Mouse (Mus musculus) neural tube, embryonic 11.5 days (tissue): ENCODE data around the gene Mettl8. TPM values are rescaled to one million over a fixed set of nuclear protein-coding genes. Genes with fewer than 3 reads are reported as not detected.

Experiments
- ATAC-seq: fragments of 200-750 bp; cut with Nextera tagmentation; 2 replicates; pipeline ENCODE4 v1.8.0; 2017; ENCODE audit warnings: moderate number of reproducible peaks, mild to moderate bottlenecking, moderate TSS enrichment, moderate library complexity; ENCODE audit not compliant: insufficient read depth, low FRiP score, low TSS enrichment
- DNase-seq: peaks from one replicate; pipeline ENCODE4 v3.0.0-alpha.2; 2015; ENCODE audit warnings: low spot score
- H3K27ac ChIP-seq: fragments of 300-500 bp; sonication (generic); 2 replicates; pipeline ENCODE4 v1.5.1; 2014; ENCODE audit warnings: low read depth, mild to moderate bottlenecking, low read length
- H3K27me3 ChIP-seq: fragments of 300-500 bp; sonication (generic); 2 replicates; pipeline ENCODE4 v1.6.1; 2014; ENCODE audit warnings: mild to moderate bottlenecking, low read length, mixed read lengths; ENCODE audit not compliant: control insufficient read depth, insufficient read depth
- H3K36me3 ChIP-seq: fragments of 300-500 bp; sonication (generic); 2 replicates; pipeline ENCODE4 v1.6.1; 2014; ENCODE audit warnings: mild to moderate bottlenecking, low read length, moderate library complexity, mixed read lengths; ENCODE audit not compliant: control insufficient read depth, insufficient read depth
- H3K4me1 ChIP-seq: fragments of 300-500 bp; sonication (generic); 2 replicates; pipeline ENCODE4 v1.6.1; 2014; ENCODE audit warnings: low read length, mixed read lengths; ENCODE audit not compliant: control insufficient read depth, insufficient read depth
- H3K4me2 ChIP-seq: fragments of 300-500 bp; sonication (generic); 2 replicates; pipeline ENCODE4 v1.6.1; 2014; ENCODE audit warnings: low read depth, mild to moderate bottlenecking, moderate library complexity
- H3K4me3 ChIP-seq: fragments of 300-500 bp; sonication (generic); 2 replicates; pipeline ENCODE4 v1.5.1; 2014; ENCODE audit warnings: low read depth, low read length
- H3K9ac ChIP-seq: fragments of 300-500 bp; sonication (generic); 2 replicates; pipeline ENCODE4 v1.6.1; 2014; ENCODE audit warnings: mild to moderate bottlenecking, low read length
- H3K9me3 ChIP-seq: fragments of 300-500 bp; sonication (generic); 2 replicates; pipeline ENCODE4 v1.6.1; 2016; ENCODE audit warnings: low read length; ENCODE audit not compliant: control insufficient read depth
- WGBS: fragments of 180-500 bp; shearing (Covaris S2); extraction: QIAGEN DNeasy Blood & Tissue Kit; methylation state at CpG from one replicate; pipeline ENCODE4 v1.1.7; 2014; 5-methylcytosine and 5-hydroxymethylcytosine counted together
- polyA plus RNA-seq: library from polyadenylated mRNA; unstranded; fragments of >200 nt; fragmentation: Nextera tagmentation; extraction: Ambion mirVana; gene quantifications from 2 replicates; pipeline ENCODE4 v1.2.1, GENCODE M21; 2014

Gene Mettl8
- polyA plus RNA-seq, 1 experiment from 2014 or later = 21.4 TPM

- H3K4me2 ChIP-seq = no peak overlapping the region
- no peak overlapping the region for H3K27ac ChIP-seq
- WGBS = 59% methylated on average over 6 of the region's 6 CpGs
- H3K9me3 ChIP-seq = no peaks in the 10 kb centered on the region
- no peak for ATAC-seq
- H3K36me3 ChIP-seq = no peaks in the 10 kb centered on the region
- no peak overlapping the region for H3K9ac ChIP-seq
- H3K4me1 ChIP-seq = no peaks in the 10 kb centered on the region
- no peak overlapping the region for H3K4me3 ChIP-seq
- DNase-seq = no peak
- no peaks in the 10 kb centered on the region for H3K27me3 ChIP-seq
Measured at GRCm38 (mm10) chr2:70960090-70960489, 95.3 kb downstream of the Mettl8 start.

GRCm38 (mm10) chr2:70959337-70959736 lies 96.0 kb downstream of the Mettl8 start:
- ATAC-seq = no peak
- H3K9ac ChIP-seq = no peak overlapping the region
- no peaks in the 10 kb centered on the region for H3K27me3 ChIP-seq
- H3K4me3 ChIP-seq = no peak overlapping the region
- H3K9me3 ChIP-seq = no peaks in the 10 kb centered on the region
- DNase-seq = no peak
- H3K4me2 ChIP-seq = no peak overlapping the region
- H3K4me1 ChIP-seq = no peaks in the 10 kb centered on the region
- H3K27ac ChIP-seq = no peak overlapping the region
- no peaks in the 10 kb centered on the region for H3K36me3 ChIP-seq
- WGBS = 50% methylated on average over 7 of the region's 7 CpGs

- Histone ChIP-seq H3K4me1 (no peaks in the 10 kb centered on the region), H3K27me3 (no peaks in the 10 kb centered on the region), H3K4me2 (no peak overlapping the region), H3K27ac (no peak overlapping the region), H3K36me3 (no peaks in the 10 kb centered on the region), H3K9ac (no peak overlapping the region), H3K4me3 (no peak overlapping the region), H3K9me3 (no peaks in the 10 kb centered on the region)
- no peak for ATAC-seq
- no peak for DNase-seq
- 86% methylated on average over 7 of the region's 7 CpGs for WGBS
Measured at GRCm38 (mm10) chr2:70958536-70958935, 96.8 kb downstream of the Mettl8 start.

- Histone ChIP-seq H3K9ac (no peak overlapping the region), H3K4me1 (no peaks in the 10 kb centered on the region), H3K36me3 (no peaks in the 10 kb centered on the region), H3K27me3 (no peaks in the 10 kb centered on the region), H3K4me2 (no peak overlapping the region), H3K27ac (no peak overlapping the region), H3K4me3 (no peak overlapping the region), H3K9me3 (no peaks in the 10 kb centered on the region)
- WGBS = 60% methylated on average over 2 of the region's 2 CpGs
- ATAC-seq = no peak
- no peak for DNase-seq
Measured at GRCm38 (mm10) chr2:70953616-70954015, 101.8 kb downstream of the Mettl8 start.

GRCm38 (mm10) chr2:70951944-70952343 lies 103.4 kb downstream of the Mettl8 start:
- Histone ChIP-seq H3K9me3 (no peaks in the 10 kb centered on the region), H3K27ac (no peak overlapping the region)

GRCm38 (mm10) chr2:70944511-70945305 lies 110.7 kb downstream of the Mettl8 start:
- 88% methylated on average over 8 of the region's 8 CpGs for WGBS
- Histone ChIP-seq H3K4me1 (no peaks in the 10 kb centered on the region), H3K4me3 (no peak overlapping the region), H3K4me2 (no peak overlapping the region), H3K27me3 (no peaks in the 10 kb centered on the region), H3K27ac (no peak overlapping the region), H3K9ac (no peak overlapping the region), H3K36me3 (no peaks in the 10 kb centered on the region), H3K9me3 (no peaks in the 10 kb centered on the region)
- DNase-seq (no peak), ATAC-seq (no peak)

More at GRCm38 (mm10) chr2:70951944-70952343, 103.4 kb downstream of the Mettl8 start:
- WGBS = 90% methylated on average over 2 of the region's 2 CpGs
- Histone ChIP-seq H3K4me1 (no peaks in the 10 kb centered on the region), H3K4me3 (no peak overlapping the region), H3K4me2 (no peak overlapping the region), H3K36me3 (no peaks in the 10 kb centered on the region), H3K27me3 (no peaks in the 10 kb centered on the region), H3K9ac (no peak overlapping the region)
- DNase-seq (no peak), ATAC-seq (no peak)

- Histone ChIP-seq H3K27me3 (no peaks in the 10 kb centered on the region), H3K4me1 (no peaks in the 10 kb centered on the region), H3K27ac (no peak overlapping the region), H3K9me3 (no peaks in the 10 kb centered on the region), H3K36me3 (no peaks in the 10 kb centered on the region), H3K4me3 (no peak overlapping the region), H3K4me2 (no peak overlapping the region), H3K9ac (no peak overlapping the region)
- WGBS = 92% methylated on average over 14 of the region's 14 CpGs
- ATAC-seq = no peak
- DNase-seq = no peak
Measured at GRCm38 (mm10) chr2:70940826-70941225, 114.6 kb downstream of the Mettl8 start.

- H3K36me3 ChIP-seq = no peaks in the 10 kb centered on the region
- WGBS = 76% methylated on average over 21 of the region's 21 CpGs
- H3K27me3 ChIP-seq = no peaks in the 10 kb centered on the region
- H3K27ac ChIP-seq = no peak overlapping the region
- H3K9me3 ChIP-seq = no peaks in the 10 kb centered on the region
- H3K4me3 ChIP-seq = no peak overlapping the region
- no peak overlapping the region for H3K9ac ChIP-seq
- H3K4me2 ChIP-seq = no peak overlapping the region
- ATAC-seq (no peak), DNase-seq (no peak)
- no peaks in the 10 kb centered on the region for H3K4me1 ChIP-seq
Measured at GRCm38 (mm10) chr2:70938844-70939494, 116.4 kb downstream of the Mettl8 start.

GRCm38 (mm10) chr2:70934772-70935171 lies 120.6 kb downstream of the Mettl8 start:
- Histone ChIP-seq H3K9me3 (no peaks in the 10 kb centered on the region), H3K27ac (no peak overlapping the region), H3K4me3 (no peak overlapping the region), H3K27me3 (no peaks in the 10 kb centered on the region), H3K4me1 (no peaks in the 10 kb centered on the region), H3K36me3 (no peaks in the 10 kb centered on the region), H3K4me2 (no peak overlapping the region), H3K9ac (no peak overlapping the region)
- ATAC-seq (no peak), DNase-seq (no peak)
- WGBS = 80% methylated on average over 8 of the region's 8 CpGs
